Mouse (Mus musculus): Measurements from ENCODE around the gene Gm3327.
"Not testable (repeated sequence)": the region's sequence is repeated elsewhere in the genome, so short reads cannot be mapped to it uniquely, and the experiment has no call there.

The Gm3327 gene

GRCm38 (mm10) chr14:44123551-44123950 lies at the start of gene Gm3327:
Gm3327 (plus strand) TSS chr14:44123851.
- not testable (repeated sequence) for H3K36me3 ChIP-seq (ENCODE audit: control insufficient read depth, insufficient read depth, low read length, poor library complexity, severe bottlenecking); H3K27me3 ChIP-seq (ENCODE audit: control insufficient read depth, insufficient read depth, low read length, poor library complexity, severe bottlenecking); DNase-seq (ENCODE audit: low read depth, low spot score)

- H3K36me3 ChIP-seq (ENCODE audit: control insufficient read depth, insufficient read depth, low read length, poor library complexity, severe bottlenecking); DNase-seq (ENCODE audit: low read depth, low spot score); H3K27me3 ChIP-seq (ENCODE audit: control insufficient read depth, insufficient read depth, low read length, poor library complexity, severe bottlenecking): not testable (repeated sequence)
These were observed 45.8 kb upstream of the Gm3327 start for GRCm38 (mm10) chr14:44077785-44078341.

- not testable (repeated sequence) for H3K27me3 ChIP-seq (ENCODE audit: control insufficient read depth, insufficient read depth, low read length, poor library complexity, severe bottlenecking); H3K36me3 ChIP-seq (ENCODE audit: control insufficient read depth, insufficient read depth, low read length, poor library complexity, severe bottlenecking); DNase-seq (ENCODE audit: low read depth, low spot score)
These were observed 37.1 kb upstream of the Gm3327 start for GRCm38 (mm10) chr14:44086588-44086987.

- H3K36me3 ChIP-seq (ENCODE audit: control insufficient read depth, insufficient read depth, low read length, poor library complexity, severe bottlenecking); H3K27me3 ChIP-seq (ENCODE audit: control insufficient read depth, insufficient read depth, low read length, poor library complexity, severe bottlenecking); DNase-seq (ENCODE audit: low read depth, low spot score): not testable (repeated sequence)
These were observed 36.1 kb upstream of the Gm3327 start for GRCm38 (mm10) chr14:44087535-44087934.

- DNase-seq (ENCODE audit: low read depth, low spot score); H3K27me3 ChIP-seq (ENCODE audit: control insufficient read depth, insufficient read depth, low read length, poor library complexity, severe bottlenecking); H3K36me3 ChIP-seq (ENCODE audit: control insufficient read depth, insufficient read depth, low read length, poor library complexity, severe bottlenecking): not testable (repeated sequence)
These were observed 32.1 kb upstream of the Gm3327 start for GRCm38 (mm10) chr14:44091524-44091923.

- H3K27me3 ChIP-seq (ENCODE audit: control insufficient read depth, insufficient read depth, low read length, poor library complexity, severe bottlenecking); H3K36me3 ChIP-seq (ENCODE audit: control insufficient read depth, insufficient read depth, low read length, poor library complexity, severe bottlenecking); DNase-seq (ENCODE audit: low read depth, low spot score): not testable (repeated sequence)
These were observed 29.2 kb upstream of the Gm3327 start for GRCm38 (mm10) chr14:44094445-44094844.

GRCm38 (mm10) chr14:44100030-44100429 lies 23.6 kb upstream of the Gm3327 start:
- not testable (repeated sequence) for H3K27me3 ChIP-seq (ENCODE audit: control insufficient read depth, insufficient read depth, low read length, poor library complexity, severe bottlenecking); H3K36me3 ChIP-seq (ENCODE audit: control insufficient read depth, insufficient read depth, low read length, poor library complexity, severe bottlenecking); DNase-seq (ENCODE audit: low read depth, low spot score)

GRCm38 (mm10) chr14:44102354-44102753 lies 21.3 kb upstream of the Gm3327 start, which contains the start of gene Ear2:
Ear2 (plus strand) TSS chr14:44102654.
- H3K36me3 ChIP-seq (ENCODE audit: control insufficient read depth, insufficient read depth, low read length, poor library complexity, severe bottlenecking); DNase-seq (ENCODE audit: low read depth, low spot score); H3K27me3 ChIP-seq (ENCODE audit: control insufficient read depth, insufficient read depth, low read length, poor library complexity, severe bottlenecking): not testable (repeated sequence)

- DNase-seq (ENCODE audit: low read depth, low spot score): no peak
- Histone ChIP-seq H3K36me3 (ENCODE audit: control insufficient read depth, insufficient read depth, low read length, poor library complexity, severe bottlenecking) (no peaks in the 10 kb centered on the region), H3K27me3 (ENCODE audit: control insufficient read depth, insufficient read depth, low read length, poor library complexity, severe bottlenecking) (no peaks in the 10 kb centered on the region)
These were observed 12.7 kb upstream of the Gm3327 start for GRCm38 (mm10) chr14:44110981-44111380.
